19 mouse cellular contexts compared by ENCODE assay signal in the genomic region with DNA sequence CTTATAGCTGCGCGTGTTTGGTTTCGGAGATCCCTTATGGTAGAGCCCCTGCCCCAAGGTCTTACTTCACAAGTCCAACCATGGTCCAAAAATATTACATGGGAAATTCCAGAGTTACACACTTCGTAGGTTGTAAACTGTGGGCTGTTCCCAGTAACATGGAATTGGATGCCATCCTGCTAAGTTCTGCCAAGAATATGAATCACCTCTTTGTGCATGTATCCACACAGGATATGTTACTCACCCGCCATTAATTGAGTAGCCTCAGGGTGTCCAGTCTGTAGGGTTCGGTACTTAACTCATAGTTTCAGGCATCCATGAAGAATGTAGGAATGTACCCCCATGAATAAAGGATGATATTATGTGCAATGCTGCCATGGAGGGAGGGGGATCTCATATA. TPM values are rescaled to one million over a fixed set of nuclear protein-coding genes. Genes with fewer than 3 reads are reported as not detected.
DNase-seq lines count a peak whose midpoint lies in the region; ATAC-seq and TF ChIP-seq lines count a peak whose summit lies in the region.
"Had no signal": no experiment of that assay in that cellular context is flagged by ENCODE, and none has a peak within 500 bp of the region (broad histone marks: within the 10 kb centered on the region; RNA-seq: fewer than 3 reads in every experiment).

No protein-coding gene starts in this region.

- TF ChIP-seq POLR2A in kidney, adult 2 months (IDR thresholded peaks at IDR 0.05; ENCODE audit: low read depth, low read length) = no peak

- ATAC-seq in frontal cortex, adult (ENCODE audit: low TSS enrichment) = peak; percentile 53
- ATAC-seq: forebrain, embryonic 13.5 days; hindbrain, postnatal 0 days; intestine, embryonic 16.5 days; liver, postnatal 0 days had no signal

- no peaks in the 10 kb centered on the region for H3K36me3 ChIP-seq in kidney, adult 2 months (ENCODE audit: control insufficient read depth, insufficient read depth, low read length)
- H3K36me3 ChIP-seq: heart, embryonic 10.5 days; hindbrain, embryonic 10.5 days had no signal

- no peak for TF ChIP-seq CTCF in kidney, adult 2 months (conservative IDR thresholded peaks at IDR 0.05; ENCODE audit: insufficient read depth, insufficient read length, low read depth, low read length)

- no peaks in the 10 kb centered on the region for H3K27me3 ChIP-seq in kidney, adult 2 months (replicated peaks; ENCODE audit: control insufficient read depth, insufficient read depth, low read length)
- H3K27me3 ChIP-seq: forebrain, embryonic 13.5 days had no signal

- no peaks in the 10 kb centered on the region for H3K4me1 ChIP-seq in kidney, adult 2 months (ENCODE audit: control insufficient read depth, insufficient read depth, low read length)
- H3K4me1 ChIP-seq: heart, embryonic 10.5 days; hindbrain, embryonic 10.5 days had no signal

- DNase-seq in frontal cortex, postnatal 25 days (ENCODE audit: low spot score in 2 of 2) = no peak
- DNase-seq in NIH3T3 (ENCODE audit: low read depth) (peak; percentile 92), MN1 (ENCODE audit: low spot score) (no peak)
- DNase-seq in fat pad, adult 2 months (ENCODE audit: extremely low read depth, low read depth, low spot score) = peak; percentile 88
- DNase-seq in kidney, adult 2 months = no peak
- no peak for DNase-seq in right cerebral cortex, postnatal 4 days
- DNase-seq: B cell, adult 2 months; cerebellum, adult 18-20 months; cerebellum, postnatal 14 days; kidney, postnatal 4 days; liver, postnatal 0 days; lung, postnatal 14 days had no signal

- H3K27ac ChIP-seq in kidney, adult 2 months (ENCODE audit: insufficient read depth, low read depth, low read length) = no peak overlapping the region
- H3K27ac ChIP-seq: forebrain, embryonic 13.5 days; heart, embryonic 10.5 days; hindbrain, embryonic 10.5 days; hindbrain, postnatal 0 days; stomach, postnatal 0 days had no signal

- 84% methylated on average over 6 of the region's 6 CpGs for WGBS in kidney, adult 2 months

- H3K4me3 ChIP-seq in kidney, adult 2 months (ENCODE audit: insufficient read depth, low read depth, low read length) = no peak overlapping the region
- H3K4me3 ChIP-seq: forebrain, embryonic 13.5 days; heart, embryonic 10.5 days; hindbrain, embryonic 10.5 days had no signal

RNA-seq across cellular contexts. Expression of gene Ppp4r2, which starts 34.1 kb away (rescaled TPM):
- 12.4 and 14.7 TPM in 2 replicates for polyA plus RNA-seq in kidney, adult 2 months (2012; rRNA removed)

Comparison
In these comparisons a context has a peak if more than half of its experiments do, and no peak if none do; other contexts are left out.
1. DNase-seq: peak in NIH3T3 (single experiment) and fat pad, adult 2 months (single experiment); none in frontal cortex, postnatal 25 days (0 of 2), kidney, adult 2 months (single experiment), MN1 (single experiment) and right cerebral cortex, postnatal 4 days (single experiment).